Mouse (Mus musculus): ENCODE results near the gene Tff3. TPM values are rescaled to one million over a fixed set of nuclear protein-coding genes. Genes with fewer than 3 reads are reported as not detected.

The Tff3 gene
- polyA plus RNA-seq, 2 experiments: 0.33 TPM; not detected in 1

GRCm38 (mm10) chr17:31145998-31146397 is 16.6 kb upstream of the Tff3 start:
- ATAC-seq (ENCODE audit: low FRiP score, low read depth) (no peak), DNase-seq (ENCODE audit: low spot score) (no peak)
- no peak for TF ChIP-seq POLR2A (IDR thresholded peaks at IDR 0.05; ENCODE audit: borderline replicate concordance, extremely low read depth, insufficient read depth, insufficient read length)
- no peak overlapping the region for H3K4me2 ChIP-seq (replicated peaks; ENCODE audit: low read depth, low read length, severe bottlenecking)
- H3K27ac ChIP-seq (replicated peaks; ENCODE audit: low read depth, low read length): no peak overlapping the region
- no peaks in the 10 kb centered on the region for H3K4me1 ChIP-seq (ENCODE audit: control insufficient read depth, insufficient read depth, low read length)
- H3K27me3 ChIP-seq (ENCODE audit: control insufficient read depth, insufficient read depth, low read length): no peaks in the 10 kb centered on the region
- no peak overlapping the region for H3K9ac ChIP-seq (ENCODE audit: low read depth, low read length, severe bottlenecking)
- 84% methylated on average over 9 of the region's 9 CpGs for WGBS
- no peaks in the 10 kb centered on the region for H3K36me3 ChIP-seq (ENCODE audit: control insufficient read depth, insufficient read depth, low read length)
- 0 out of 2 replicates have a peak, but pooled peaks cover 6% of the 10 kb centered on the region for H3K9me3 ChIP-seq (ENCODE audit: control insufficient read depth, low read length)
- no peak overlapping the region for H3K4me3 ChIP-seq (replicated peaks; ENCODE audit: low read length)

GRCm38 (mm10) chr17:31144040-31145037 is 14.9 kb upstream of the Tff3 start, which contains the start of gene Tff2:
Tff2 (minus strand) TSS chr17:31144282.
- 64% methylated on average over 14 of the region's 15 CpGs for WGBS
- 0 out of 2 replicates have a peak, but pooled peaks cover 3% of the 10 kb centered on the region for H3K9me3 ChIP-seq (ENCODE audit: control insufficient read depth, low read length)
- no peak within 1 kb of the TSS for H3K4me3 ChIP-seq (replicated peaks; ENCODE audit: low read length)
- H3K9ac ChIP-seq (ENCODE audit: low read depth, low read length, severe bottlenecking): no peak within 1 kb of the TSS
- TF ChIP-seq POLR2A (IDR thresholded peaks at IDR 0.05; ENCODE audit: borderline replicate concordance, extremely low read depth, insufficient read depth, insufficient read length): no peak
- H3K27ac ChIP-seq (replicated peaks; ENCODE audit: low read depth, low read length): no peak within 1 kb of the TSS
- H3K36me3 ChIP-seq (ENCODE audit: control insufficient read depth, insufficient read depth, low read length): no peaks in the 10 kb centered on the region
- no peak for ATAC-seq (ENCODE audit: low FRiP score, low read depth)
- peak; percentile 18 for DNase-seq (ENCODE audit: low spot score)
- no peaks in the 10 kb centered on the region for H3K27me3 ChIP-seq (ENCODE audit: control insufficient read depth, insufficient read depth, low read length)
- no peaks in the 10 kb centered on the region for H3K4me1 ChIP-seq (ENCODE audit: control insufficient read depth, insufficient read depth, low read length)
- no peak within 1 kb of the TSS for H3K4me2 ChIP-seq (replicated peaks; ENCODE audit: low read depth, low read length, severe bottlenecking)

- no peak overlapping the region for H3K4me3 ChIP-seq (replicated peaks; ENCODE audit: low read length)
- no peak for ATAC-seq (ENCODE audit: low FRiP score, low read depth)
- no peaks in the 10 kb centered on the region for H3K27me3 ChIP-seq (ENCODE audit: control insufficient read depth, insufficient read depth, low read length)
- no peak overlapping the region for H3K4me2 ChIP-seq (replicated peaks; ENCODE audit: low read depth, low read length, severe bottlenecking)
- WGBS: 93% methylated on average over 7 of the region's 7 CpGs
- no peak for DNase-seq (ENCODE audit: low spot score)
- H3K27ac ChIP-seq (replicated peaks; ENCODE audit: low read depth, low read length): no peak overlapping the region
- TF ChIP-seq POLR2A (IDR thresholded peaks at IDR 0.05; ENCODE audit: borderline replicate concordance, extremely low read depth, insufficient read depth, insufficient read length): no peak
- no peaks in the 10 kb centered on the region for H3K36me3 ChIP-seq (ENCODE audit: control insufficient read depth, insufficient read depth, low read length)
- H3K9ac ChIP-seq (ENCODE audit: low read depth, low read length, severe bottlenecking): no peak overlapping the region
- H3K9me3 ChIP-seq (ENCODE audit: control insufficient read depth, low read length): no peaks in the 10 kb centered on the region
- no peaks in the 10 kb centered on the region for H3K4me1 ChIP-seq (ENCODE audit: control insufficient read depth, insufficient read depth, low read length)
Measured at GRCm38 (mm10) chr17:31142116-31142515, 12.7 kb upstream of the Tff3 start.

- H3K4me3 ChIP-seq (replicated peaks; ENCODE audit: low read length): no peak overlapping the region
- no peak overlapping the region for H3K9ac ChIP-seq (ENCODE audit: low read depth, low read length, severe bottlenecking)
- 24% methylated on average over 5 of the region's 5 CpGs for WGBS
- no peaks in the 10 kb centered on the region for H3K4me1 ChIP-seq (ENCODE audit: control insufficient read depth, insufficient read depth, low read length)
- no peaks in the 10 kb centered on the region for H3K9me3 ChIP-seq (ENCODE audit: control insufficient read depth, low read length)
- no peaks in the 10 kb centered on the region for H3K36me3 ChIP-seq (ENCODE audit: control insufficient read depth, insufficient read depth, low read length)
- no peak overlapping the region for H3K27ac ChIP-seq (replicated peaks; ENCODE audit: low read depth, low read length)
- TF ChIP-seq POLR2A (IDR thresholded peaks at IDR 0.05; ENCODE audit: borderline replicate concordance, extremely low read depth, insufficient read depth, insufficient read length): no peak
- no peak for ATAC-seq (ENCODE audit: low FRiP score, low read depth)
- DNase-seq (ENCODE audit: low spot score): peak; percentile 76
- no peaks in the 10 kb centered on the region for H3K27me3 ChIP-seq (ENCODE audit: control insufficient read depth, insufficient read depth, low read length)
- no peak overlapping the region for H3K4me2 ChIP-seq (replicated peaks; ENCODE audit: low read depth, low read length, severe bottlenecking)
Measured at GRCm38 (mm10) chr17:31138398-31138797, 9.0 kb upstream of the Tff3 start.

- no peak overlapping the region for H3K9ac ChIP-seq (ENCODE audit: low read depth, low read length, severe bottlenecking)
- WGBS: 97% methylated on average over 1 of the region's 1 CpGs
- H3K27me3 ChIP-seq (ENCODE audit: control insufficient read depth, insufficient read depth, low read length): no peaks in the 10 kb centered on the region
- no peak overlapping the region for H3K4me2 ChIP-seq (replicated peaks; ENCODE audit: low read depth, low read length, severe bottlenecking)
- no peak for DNase-seq (ENCODE audit: low spot score)
- no peaks in the 10 kb centered on the region for H3K4me1 ChIP-seq (ENCODE audit: control insufficient read depth, insufficient read depth, low read length)
- no peak overlapping the region for H3K27ac ChIP-seq (replicated peaks; ENCODE audit: low read depth, low read length)
- no peak for TF ChIP-seq POLR2A (IDR thresholded peaks at IDR 0.05; ENCODE audit: borderline replicate concordance, extremely low read depth, insufficient read depth, insufficient read length)
- no peak overlapping the region for H3K4me3 ChIP-seq (replicated peaks; ENCODE audit: low read length)
- no peaks in the 10 kb centered on the region for H3K9me3 ChIP-seq (ENCODE audit: control insufficient read depth, low read length)
- no peak for ATAC-seq (ENCODE audit: low FRiP score, low read depth)
- no peaks in the 10 kb centered on the region for H3K36me3 ChIP-seq (ENCODE audit: control insufficient read depth, insufficient read depth, low read length)
Measured at GRCm38 (mm10) chr17:31136821-31137220, 7.4 kb upstream of the Tff3 start.

Data from limb, embryonic 14.5 days (tissue).